Mouse (Mus musculus): Measurements from ENCODE around the gene Isg20. TPM values are rescaled to one million over a fixed set of nuclear protein-coding genes. Genes with fewer than 3 reads are reported as not detected.
A peak's percentile ranks its signal among the peaks of the same experiment; 100 is the strongest.

Isg20 gene
- polyA plus RNA-seq, 1 experiment from 2014 or later, result 12.8 TPM

GRCm38 (mm10) chr7:78895653-78896333 is 17.4 kb upstream of the Isg20 start, which contains the start of gene Aen:
Gene Aen, plus strand, starts transcription at chr7:78895854.
- Histone ChIP-seq H3K4me3 (ENCODE audit: low read length) (peak within 1 kb of the TSS; percentile 99), H3K27ac (ENCODE audit: low read length) (peak within 1 kb of the TSS; percentile 39; the same call in 1 of the 2 replicates), H3K9ac (ENCODE audit: low read length) (peak within 1 kb of the TSS; percentile 79), H3K4me2 (ENCODE audit: low read depth, low read length) (peak within 1 kb of the TSS; percentile 81), H3K9me3 (ENCODE audit: control insufficient read depth, low read length) (no peaks in the 10 kb centered on the region), H3K36me3 (ENCODE audit: control insufficient read depth, insufficient read depth, low read length) (peaks cover 2% of the 10 kb centered on the region; the same call in 1 of the 2 replicates), H3K4me1 (replicated peaks; ENCODE audit: control insufficient read depth, insufficient read depth, low read length) (peaks cover 10% of the 10 kb centered on the region; the same call in 1 of the 2 replicates), H3K27me3 (ENCODE audit: control insufficient read depth, insufficient read depth, low read depth, low read length) (no peaks in the 10 kb centered on the region)
- WGBS, result 2% methylated on average over 53 of the region's 53 CpGs
- ATAC-seq (ENCODE audit: low read depth), result peak; percentile 99

- H3K9me3 ChIP-seq (ENCODE audit: control insufficient read depth, low read length), result no peaks in the 10 kb centered on the region
- WGBS, result 90% methylated on average over 3 of the region's 3 CpGs
- H3K9ac ChIP-seq (ENCODE audit: low read length), result no peak overlapping the region
- H3K4me2 ChIP-seq (ENCODE audit: low read depth, low read length), result no peak overlapping the region
- H3K4me3 ChIP-seq (ENCODE audit: low read length), result no peak overlapping the region
- H3K36me3 ChIP-seq (ENCODE audit: control insufficient read depth, insufficient read depth, low read length), result peaks cover 6% of the 10 kb centered on the region; the same call in 1 of the 2 replicates
- no peaks in the 10 kb centered on the region for H3K27me3 ChIP-seq (ENCODE audit: control insufficient read depth, insufficient read depth, low read depth, low read length)
- ATAC-seq (ENCODE audit: low read depth), result no peak
- H3K27ac ChIP-seq (ENCODE audit: low read length), result no peak overlapping the region
- peaks cover 10% of the 10 kb centered on the region; the same call in 1 of the 2 replicates for H3K4me1 ChIP-seq (replicated peaks; ENCODE audit: control insufficient read depth, insufficient read depth, low read length)
Measured at GRCm38 (mm10) chr7:78897567-78897966, 15.7 kb upstream of the Isg20 start.

GRCm38 (mm10) chr7:78903174-78903870 is 9.9 kb upstream of the Isg20 start:
- no peak overlapping the region for H3K9ac ChIP-seq (ENCODE audit: low read length)
- ATAC-seq (ENCODE audit: low read depth), result no peak
- H3K4me3 ChIP-seq (ENCODE audit: low read length), result no peak overlapping the region
- H3K27ac ChIP-seq (ENCODE audit: low read length), result no peak overlapping the region
- WGBS, result 88% methylated on average over 6 of the region's 6 CpGs
- no peaks in the 10 kb centered on the region for H3K27me3 ChIP-seq (ENCODE audit: control insufficient read depth, insufficient read depth, low read depth, low read length)
- H3K4me2 ChIP-seq (ENCODE audit: low read depth, low read length), result no peak overlapping the region
- H3K4me1 ChIP-seq (replicated peaks; ENCODE audit: control insufficient read depth, insufficient read depth, low read length), result no peaks in the 10 kb centered on the region
- peaks cover 16% of the 10 kb centered on the region for H3K36me3 ChIP-seq (ENCODE audit: control insufficient read depth, insufficient read depth, low read length)
- H3K9me3 ChIP-seq (ENCODE audit: control insufficient read depth, low read length), result no peaks in the 10 kb centered on the region

- WGBS, result 88% methylated on average over 2 of the region's 2 CpGs
- H3K9ac ChIP-seq (ENCODE audit: low read length), result no peak overlapping the region; the same call in 1 of the 2 replicates
- H3K4me1 ChIP-seq (replicated peaks; ENCODE audit: control insufficient read depth, insufficient read depth, low read length), result no peaks in the 10 kb centered on the region
- no peaks in the 10 kb centered on the region for H3K27me3 ChIP-seq (ENCODE audit: control insufficient read depth, insufficient read depth, low read depth, low read length)
- no peak overlapping the region for H3K4me3 ChIP-seq (ENCODE audit: low read length)
- no peak overlapping the region for H3K4me2 ChIP-seq (ENCODE audit: low read depth, low read length)
- no peak for ATAC-seq (ENCODE audit: low read depth)
- H3K9me3 ChIP-seq (ENCODE audit: control insufficient read depth, low read length), result no peaks in the 10 kb centered on the region
- no peak overlapping the region for H3K27ac ChIP-seq (ENCODE audit: low read length)
- peaks cover 15% of the 10 kb centered on the region for H3K36me3 ChIP-seq (ENCODE audit: control insufficient read depth, insufficient read depth, low read length)
Measured at GRCm38 (mm10) chr7:78904175-78904574, 9.0 kb upstream of the Isg20 start.

DNA sequence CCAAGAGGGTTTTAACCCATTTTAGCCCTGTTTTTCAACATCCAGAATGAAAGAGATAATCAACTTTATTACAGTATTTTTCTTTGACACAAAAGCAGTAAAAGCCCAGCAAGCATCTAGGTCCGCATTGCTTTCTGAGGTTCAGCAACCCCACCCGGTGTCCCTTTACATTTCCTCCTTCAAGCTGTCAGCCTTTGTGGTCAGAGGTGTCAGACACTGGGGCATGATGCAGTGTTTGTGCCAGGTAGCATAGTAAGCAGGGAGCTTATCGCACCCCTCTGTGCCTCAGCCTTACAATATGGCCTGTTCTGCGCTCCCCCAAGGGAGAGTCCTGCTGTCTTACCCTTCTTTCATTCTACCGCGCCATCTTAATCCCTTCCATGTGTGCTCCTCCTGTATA is 4.2 kb upstream of the Isg20 start:
- Histone ChIP-seq H3K9me3 (ENCODE audit: control insufficient read depth, low read length) (no peaks in the 10 kb centered on the region), H3K4me3 (ENCODE audit: low read length) (no peak overlapping the region), H3K27me3 (ENCODE audit: control insufficient read depth, insufficient read depth, low read depth, low read length) (no peaks in the 10 kb centered on the region), H3K36me3 (ENCODE audit: control insufficient read depth, insufficient read depth, low read length) (peaks cover 8% of the 10 kb centered on the region; the same call in 1 of the 2 replicates), H3K4me2 (ENCODE audit: low read depth, low read length) (no peak overlapping the region), H3K4me1 (replicated peaks; ENCODE audit: control insufficient read depth, insufficient read depth, low read length) (peaks cover 15% of the 10 kb centered on the region), H3K9ac (ENCODE audit: low read length) (no peak overlapping the region), H3K27ac (ENCODE audit: low read length) (no peak overlapping the region)
- ATAC-seq (ENCODE audit: low read depth), result no peak
- 88% methylated on average over 6 of the region's 6 CpGs for WGBS

GRCm38 (mm10) chr7:78910336-78911098 is 2.7 kb upstream of the Isg20 start:
- 40% methylated on average over 6 of the region's 6 CpGs for WGBS
- no peak for ATAC-seq (ENCODE audit: low read depth)

GRCm38 (mm10) chr7:78911209-78911608 is 2.0 kb upstream of the Isg20 start:
- H3K4me3 ChIP-seq (ENCODE audit: low read length), result no peak overlapping the region
- H3K27me3 ChIP-seq (ENCODE audit: control insufficient read depth, insufficient read depth, low read depth, low read length), result no peaks in the 10 kb centered on the region
- H3K4me2 ChIP-seq (ENCODE audit: low read depth, low read length), result no peak overlapping the region
- peaks cover 4% of the 10 kb centered on the region; the same call in 1 of the 2 replicates for H3K36me3 ChIP-seq (ENCODE audit: control insufficient read depth, insufficient read depth, low read length)
- no peak overlapping the region for H3K27ac ChIP-seq (ENCODE audit: low read length)
- ATAC-seq (ENCODE audit: low read depth), result no peak
- H3K9ac ChIP-seq (ENCODE audit: low read length), result no peak overlapping the region
- peaks cover 18% of the 10 kb centered on the region for H3K4me1 ChIP-seq (replicated peaks; ENCODE audit: control insufficient read depth, insufficient read depth, low read length)
- WGBS, result 84% methylated on average over 4 of the region's 4 CpGs
- no peaks in the 10 kb centered on the region for H3K9me3 ChIP-seq (ENCODE audit: control insufficient read depth, low read length)

More at GRCm38 (mm10) chr7:78910336-78911098, 2.7 kb upstream of the Isg20 start:
- H3K9me3 ChIP-seq (ENCODE audit: control insufficient read depth, low read length), result no peaks in the 10 kb centered on the region
- H3K4me2 ChIP-seq (ENCODE audit: low read depth, low read length), result no peak overlapping the region
- peaks cover 18% of the 10 kb centered on the region for H3K4me1 ChIP-seq (replicated peaks; ENCODE audit: control insufficient read depth, insufficient read depth, low read length)
- H3K27ac ChIP-seq (ENCODE audit: low read length), result no peak overlapping the region
- no peak overlapping the region for H3K4me3 ChIP-seq (ENCODE audit: low read length)
- no peak overlapping the region for H3K9ac ChIP-seq (ENCODE audit: low read length)
- peaks cover 4% of the 10 kb centered on the region; the same call in 1 of the 2 replicates for H3K36me3 ChIP-seq (ENCODE audit: control insufficient read depth, insufficient read depth, low read length)
- H3K27me3 ChIP-seq (ENCODE audit: control insufficient read depth, insufficient read depth, low read depth, low read length), result no peaks in the 10 kb centered on the region

- Histone ChIP-seq H3K9me3 (ENCODE audit: control insufficient read depth, low read length) (no peaks in the 10 kb centered on the region), H3K27me3 (ENCODE audit: control insufficient read depth, insufficient read depth, low read depth, low read length) (no peaks in the 10 kb centered on the region), H3K9ac (ENCODE audit: low read length) (peak overlapping the region; percentile 46; the same call in 1 of the 2 replicates), H3K4me2 (ENCODE audit: low read depth, low read length) (peak overlapping the region; percentile 49), H3K4me3 (ENCODE audit: low read length) (peak overlapping the region; percentile 14), H3K4me1 (replicated peaks; ENCODE audit: control insufficient read depth, insufficient read depth, low read length) (peaks cover 18% of the 10 kb centered on the region), H3K27ac (ENCODE audit: low read length) (no peak overlapping the region), H3K36me3 (ENCODE audit: control insufficient read depth, insufficient read depth, low read length) (no peaks in the 10 kb centered on the region)
- 13% methylated on average over 20 of the region's 20 CpGs for WGBS
- ATAC-seq (ENCODE audit: low read depth), result no peak
Measured at GRCm38 (mm10) chr7:78912253-78912973, 811 bp upstream of the Isg20 start.

Measured in lung, embryonic 16.5 days (tissue).